Mouse (Mus musculus) stomach, postnatal 0 days (tissue): ENCODE results near the gene Arpc4. TPM values are rescaled to one million over a fixed set of nuclear protein-coding genes. Genes with fewer than 3 reads are reported as not detected.

ENCODE experiments used
- ATAC-seq: fragments of 200-750 bp; cut with Nextera tagmentation; 2 replicates; pipeline ENCODE4 v1.8.0; 2017; ENCODE audit not compliant: low FRiP score, low TSS enrichment
- DNase-seq: peaks from one replicate; pipeline ENCODE4 v3.0.0-alpha.2; 2016; ENCODE audit warnings: low spot score
- H3K27ac ChIP-seq: fragments of 300-500 bp; sonication (generic); replicated peaks from 2 replicates; pipeline ENCODE4 v1.5.1; 2014; ENCODE audit warnings: mild to moderate bottlenecking, control low read depth
- H3K27me3 ChIP-seq: fragments of 300-500 bp; sonication (generic); 2 replicates; pipeline ENCODE4 v1.6.1; 2014; ENCODE audit warnings: low read length; ENCODE audit not compliant: control insufficient read depth, insufficient read depth
- H3K36me3 ChIP-seq: fragments of 300-500 bp; sonication (generic); 2 replicates; pipeline ENCODE4 v1.6.1; 2014; ENCODE audit warnings: low read length, mixed read lengths; ENCODE audit not compliant: control insufficient read depth, insufficient read depth
- H3K4me1 ChIP-seq: fragments of 300-500 bp; sonication (generic); replicated peaks from 2 replicates; pipeline ENCODE4 v1.6.1; 2014; ENCODE audit warnings: antibody characterized with exemption; ENCODE audit not compliant: control insufficient read depth, insufficient read depth
- H3K4me2 ChIP-seq: fragments of 300-500 bp; sonication (generic); replicated peaks from 2 replicates; pipeline ENCODE4 v1.6.1; 2014; ENCODE audit warnings: low read depth, mild to moderate bottlenecking, control low read depth, moderate library complexity
- H3K4me3 ChIP-seq: fragments of 300-500 bp; sonication (generic); 2 replicates; pipeline ENCODE4 v1.5.1; 2014; ENCODE audit warnings: low read depth, low read length, control low read depth
- H3K9ac ChIP-seq: fragments of 300-500 bp; sonication (generic); 2 replicates; pipeline ENCODE4 v1.6.1; 2014; ENCODE audit warnings: mild to moderate bottlenecking, low read length, control low read depth, mixed read lengths
- H3K9me3 ChIP-seq: fragments of 300-500 bp; sonication (generic); 2 replicates; pipeline ENCODE4 v1.6.1; 2016; ENCODE audit warnings: low read length; ENCODE audit not compliant: control insufficient read depth
- CTCF ChIP-seq: IDR thresholded peaks from 2 replicates; pipeline ENCODE4 v1.5.1; 2016; ENCODE audit warnings: antibody characterized with exemption, low read depth, mild to moderate bottlenecking, moderate library complexity
- EP300 ChIP-seq: optimal IDR thresholded peaks from 2 replicates; pipeline ENCODE3; 2016; ENCODE audit warnings: antibody characterized with exemption
- WGBS: fragments of 180-500 bp; shearing (Covaris S2); extraction: QIAGEN DNeasy Blood & Tissue Kit; methylation state at CpG from one replicate; pipeline ENCODE4 v1.1.7; 2014; 5-methylcytosine and 5-hydroxymethylcytosine counted together
- polyA plus RNA-seq: library from polyadenylated mRNA; unstranded; fragments of >200 nt; fragmentation: Nextera tagmentation; extraction: Ambion mirVana; gene quantifications from 2 replicates; pipeline ENCODE4 v1.2.1, GENCODE M21; 2015

The Arpc4 gene
- polyA plus RNA-seq, 1 experiment from 2014 or later: 314 TPM

DNA sequence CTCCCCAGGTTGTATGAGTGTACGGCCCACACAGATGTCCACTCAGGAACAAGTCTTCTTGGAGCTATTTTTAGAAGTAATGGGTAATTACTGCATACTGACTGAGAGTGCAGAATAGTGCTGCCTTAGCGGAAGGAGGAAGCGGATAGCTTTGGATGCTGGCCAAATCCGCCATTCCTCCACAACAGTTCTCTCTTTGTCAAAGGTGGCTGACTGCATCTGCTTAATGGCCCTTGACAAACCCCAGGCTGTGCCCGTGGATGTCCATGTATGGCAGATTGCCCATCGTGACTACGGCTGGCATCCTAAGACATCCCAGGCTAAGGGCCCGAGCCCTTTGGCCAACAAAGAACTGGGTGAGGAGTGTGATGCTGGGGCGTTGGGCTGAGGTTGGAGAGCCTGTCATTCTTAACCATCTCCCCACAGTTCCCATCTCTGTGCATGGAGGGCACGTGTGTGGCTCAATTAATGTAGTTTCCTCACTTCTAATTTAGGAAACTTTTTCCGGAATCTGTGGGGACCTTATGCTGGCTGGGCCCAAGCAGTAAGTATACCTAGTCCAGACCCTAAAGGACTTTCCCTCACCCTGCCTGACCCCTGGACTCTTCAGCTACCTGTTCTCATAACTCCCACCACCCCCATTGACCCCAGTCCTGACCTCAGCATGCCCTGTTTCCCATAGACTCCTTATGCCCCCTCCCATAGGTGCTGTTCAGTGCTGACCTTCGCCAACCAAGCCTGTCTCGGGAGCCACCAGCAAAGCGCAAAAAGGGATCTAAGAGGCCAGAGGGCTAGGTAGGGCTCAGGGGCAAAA, 44.6 kb upstream of the Arpc4 start:
- H3K9me3 ChIP-seq: no peaks in the 10 kb centered on the region
- no peak overlapping the region for H3K9ac ChIP-seq
- H3K4me1 ChIP-seq: no peaks in the 10 kb centered on the region
- H3K27ac ChIP-seq: peak overlapping the region; percentile 63
- no peak overlapping the region for H3K4me3 ChIP-seq
- peaks cover 12% of the 10 kb centered on the region for H3K36me3 ChIP-seq
- H3K27me3 ChIP-seq: no peaks in the 10 kb centered on the region
- ATAC-seq (peak; percentile 77), DNase-seq (peak; percentile 75)
- WGBS: 60% methylated on average over 14 of the region's 14 CpGs
- no peak overlapping the region for H3K4me2 ChIP-seq
- TF ChIP-seq CTCF (no peak), EP300 (no peak)

DNA sequence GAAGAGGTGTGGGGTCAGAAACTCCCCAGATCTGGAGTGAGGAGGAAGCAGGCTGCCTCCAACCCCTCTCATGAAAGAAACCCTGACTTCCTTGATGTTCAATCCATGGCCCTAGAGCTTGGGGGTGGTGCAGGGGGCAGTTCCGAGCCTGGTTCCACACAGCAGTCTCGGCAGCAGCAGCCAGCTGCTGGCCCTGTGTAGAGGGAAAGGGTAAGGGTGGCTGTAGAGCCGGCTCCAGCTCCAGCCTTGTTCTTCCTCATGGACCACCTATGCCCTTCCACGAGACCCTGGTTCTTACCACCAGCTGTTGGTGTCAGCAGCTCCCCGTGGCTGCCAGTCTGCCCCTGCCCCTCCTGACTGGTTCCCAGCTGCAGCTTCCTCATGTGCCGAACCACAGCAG, 43.7 kb upstream of the Arpc4 start:
- H3K9me3 ChIP-seq: no peaks in the 10 kb centered on the region
- H3K4me1 ChIP-seq: no peaks in the 10 kb centered on the region
- WGBS: 76% methylated on average over 6 of the region's 6 CpGs
- peaks cover 12% of the 10 kb centered on the region for H3K36me3 ChIP-seq
- no peak overlapping the region for H3K4me3 ChIP-seq
- DNase-seq (no peak), ATAC-seq (no peak)
- no peaks in the 10 kb centered on the region for H3K27me3 ChIP-seq
- no peak overlapping the region for H3K4me2 ChIP-seq
- TF ChIP-seq CTCF (no peak), EP300 (no peak)
- H3K9ac ChIP-seq: no peak overlapping the region
- H3K27ac ChIP-seq: no peak overlapping the region

DNA sequence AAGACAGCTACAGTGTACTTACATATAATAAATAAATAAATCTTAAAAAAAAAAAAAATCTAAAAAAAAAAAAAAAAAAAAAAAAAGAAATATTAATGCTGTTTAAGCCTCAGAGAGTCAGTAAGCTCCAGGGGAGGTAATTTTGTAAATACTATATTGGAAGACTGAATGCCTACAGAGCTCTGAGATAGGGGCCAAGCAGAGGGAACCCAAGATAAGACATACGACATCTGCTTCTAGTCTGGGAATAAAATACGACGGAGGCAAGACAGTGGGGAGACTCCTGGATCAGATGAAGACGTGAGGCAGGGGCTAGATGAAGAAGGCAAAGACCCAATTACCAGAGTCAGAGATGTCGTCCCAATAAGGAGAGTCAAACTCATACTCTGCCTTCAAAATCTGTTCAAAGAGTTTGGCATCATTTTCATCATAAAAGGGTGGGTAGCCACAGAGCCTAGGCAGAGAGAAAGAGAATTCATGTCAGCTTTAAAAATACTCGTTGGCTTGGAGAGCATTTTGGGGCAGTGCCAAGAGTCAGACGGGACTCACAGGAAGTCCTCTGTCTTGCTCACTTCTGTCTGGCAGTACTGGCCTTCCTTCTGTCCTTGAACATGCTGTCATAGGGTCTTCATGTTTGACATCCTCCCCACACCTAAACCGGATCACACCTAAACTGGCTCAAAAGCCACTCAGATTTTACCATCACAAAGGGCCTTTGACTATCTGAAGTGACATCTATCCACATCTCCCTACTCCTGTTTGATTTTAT, 40.9 kb upstream of the Arpc4 start:
- Histone ChIP-seq H3K4me1 (0 out of 2 replicates have a peak, but pooled peaks cover 2% of the 10 kb centered on the region), H3K4me2 (no peak overlapping the region), H3K27ac (no peak overlapping the region), H3K27me3 (no peaks in the 10 kb centered on the region), H3K4me3 (no peak overlapping the region), H3K9ac (no peak overlapping the region), H3K9me3 (no peaks in the 10 kb centered on the region), H3K36me3 (peaks cover 12% of the 10 kb centered on the region)
- 57% methylated on average over 8 of the region's 8 CpGs for WGBS
- no peak for ATAC-seq
- TF ChIP-seq EP300 (no peak), CTCF (no peak)
- DNase-seq: no peak

DNA sequence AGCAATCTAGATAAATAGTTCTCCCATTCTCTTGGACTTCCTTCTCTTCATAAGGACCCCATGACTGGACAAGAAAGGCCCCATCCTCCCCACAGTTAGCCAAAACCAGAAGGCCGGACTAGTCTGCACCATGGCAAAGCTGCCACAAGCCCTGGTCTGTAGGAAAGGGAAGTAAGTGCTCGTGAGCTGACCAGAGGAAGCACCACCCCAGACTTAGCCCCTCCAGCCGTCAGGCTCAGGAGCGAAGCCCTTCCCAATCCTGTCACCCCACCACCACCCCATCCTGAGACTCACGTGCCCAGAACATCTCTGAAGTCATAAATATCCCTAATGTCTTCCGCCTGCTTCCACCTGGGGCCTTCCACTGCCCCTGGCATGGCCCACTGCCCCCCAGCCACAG, 36.3 kb upstream of the Arpc4 start:
- DNase-seq (no peak), ATAC-seq (no peak)
- no peak overlapping the region for H3K27ac ChIP-seq
- H3K4me1 ChIP-seq: peaks cover 5% of the 10 kb centered on the region; the same call in 1 of the 2 replicates
- H3K4me2 ChIP-seq: no peak overlapping the region
- no peak overlapping the region for H3K4me3 ChIP-seq
- WGBS: 81% methylated on average over 6 of the region's 6 CpGs
- no peaks in the 10 kb centered on the region for H3K27me3 ChIP-seq
- H3K9me3 ChIP-seq: no peaks in the 10 kb centered on the region
- 0 out of 2 replicates have a peak, but pooled peaks cover 3% of the 10 kb centered on the region for H3K36me3 ChIP-seq
- H3K9ac ChIP-seq: no peak overlapping the region
- TF ChIP-seq EP300: no peak

DNA sequence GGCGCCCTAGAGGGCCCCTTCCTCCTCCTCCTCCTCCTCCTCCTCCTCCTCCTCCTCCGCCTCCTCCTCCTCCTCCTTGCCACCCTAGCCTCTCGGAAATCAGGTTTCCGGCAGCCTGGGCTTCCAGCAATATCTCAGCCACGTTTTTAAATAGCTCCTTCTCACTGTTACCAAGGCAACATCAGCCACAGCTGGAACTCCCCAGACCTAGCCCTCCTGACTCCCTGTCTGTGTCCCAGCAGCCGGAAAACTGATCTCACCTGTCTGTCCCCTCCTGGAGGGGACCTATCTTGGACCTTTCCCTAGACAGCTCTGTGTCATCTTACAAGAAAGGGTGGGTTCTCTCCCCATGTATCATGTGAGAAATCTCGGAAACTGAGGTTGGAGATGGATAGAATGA, 35.6 kb upstream of the Arpc4 start:
- DNase-seq (no peak), ATAC-seq (no peak)
- TF ChIP-seq EP300 (no peak), CTCF (no peak)
- 27% methylated on average over 6 of the region's 7 CpGs for WGBS
- H3K36me3 ChIP-seq: 0 out of 2 replicates have a peak, but pooled peaks cover 3% of the 10 kb centered on the region
- no peaks in the 10 kb centered on the region for H3K9me3 ChIP-seq
- no peaks in the 10 kb centered on the region for H3K27me3 ChIP-seq
- H3K9ac ChIP-seq: no peak overlapping the region
- no peak overlapping the region for H3K4me3 ChIP-seq
- H3K27ac ChIP-seq: no peak overlapping the region
- peaks cover 5% of the 10 kb centered on the region; the same call in 1 of the 2 replicates for H3K4me1 ChIP-seq
- H3K4me2 ChIP-seq: peak overlapping the region; percentile 84
